Mouse (Mus musculus): ENCODE data around the gene Iqgap3. TPM values are rescaled to one million over a fixed set of nuclear protein-coding genes. Genes with fewer than 3 reads are reported as not detected.

Gene Iqgap3
- polyA plus RNA-seq, 1 experiment from 2014 or later: 6.8 TPM

GRCm38 (mm10) chr3:88057030-88057429, 24.7 kb upstream of the Iqgap3 start:
- Histone ChIP-seq H3K4me3 (replicated peaks; ENCODE audit: low read depth, low read length) (no peak overlapping the region), H3K27me3 (ENCODE audit: insufficient read depth, low read length) (no peaks in the 10 kb centered on the region), H3K4me2 (ENCODE audit: low read length) (peak overlapping the region; percentile 98)

GRCm38 (mm10) chr3:88057902-88058696, 23.7 kb upstream of the Iqgap3 start, which contains the start of gene Naxe:
Gene Naxe (minus strand): TSS chr3:88058495.
- DNase-seq (ENCODE audit: low spot score) (peak; percentile 95), ATAC-seq (replicated peaks; ENCODE audit: low FRiP score, low read depth) (peak; percentile 94)
- Histone ChIP-seq H3K27ac (peak within 1 kb of the TSS; percentile 76; the same call in 1 of the 2 replicates), H3K4me1 (replicated peaks; ENCODE audit: insufficient read depth, low read length) (peaks cover 12% of the 10 kb centered on the region; the same call in 1 of the 2 replicates), H3K9me3 (replicated peaks; ENCODE audit: low read length) (no peaks in the 10 kb centered on the region), H3K4me2 (ENCODE audit: low read length) (peak within 1 kb of the TSS; percentile 98), H3K4me3 (replicated peaks; ENCODE audit: low read depth, low read length) (peak within 1 kb of the TSS; percentile 88), H3K36me3 (ENCODE audit: insufficient read depth, low read length) (peaks cover 3% of the 10 kb centered on the region; the same call in 1 of the 2 replicates), H3K27me3 (ENCODE audit: insufficient read depth, low read length) (no peaks in the 10 kb centered on the region), H3K9ac (ENCODE audit: low read depth, low read length) (peak within 1 kb of the TSS; percentile 87)
- under 1% methylated on average over 60 of the region's 60 CpGs for WGBS
- no peak for TF ChIP-seq CTCF (IDR thresholded peaks at IDR 0.05; ENCODE audit: low read depth)

More at GRCm38 (mm10) chr3:88057030-88057429, 24.7 kb upstream of the Iqgap3 start:
- Histone ChIP-seq H3K4me1 (replicated peaks; ENCODE audit: insufficient read depth, low read length) (peaks cover 12% of the 10 kb centered on the region; the same call in 1 of the 2 replicates), H3K27ac (no peak overlapping the region), H3K9me3 (replicated peaks; ENCODE audit: low read length) (no peaks in the 10 kb centered on the region), H3K9ac (ENCODE audit: low read depth, low read length) (0 out of 2 replicates have a peak overlapping the region, but pooled peaks have one; percentile 87), H3K36me3 (ENCODE audit: insufficient read depth, low read length) (peaks cover 13% of the 10 kb centered on the region; the same call in 1 of the 2 replicates)
- WGBS: 91% methylated on average over 6 of the region's 6 CpGs
- DNase-seq (ENCODE audit: low spot score): no peak
- TF ChIP-seq CTCF (IDR thresholded peaks at IDR 0.05; ENCODE audit: low read depth): no peak
- no peak for ATAC-seq (replicated peaks; ENCODE audit: low FRiP score, low read depth)

GRCm38 (mm10) chr3:88068386-88068785, 13.4 kb upstream of the Iqgap3 start:
- H3K36me3 ChIP-seq (ENCODE audit: insufficient read depth, low read length): no peaks in the 10 kb centered on the region
- WGBS: 9% methylated on average over 2 of the region's 2 CpGs
- no peak for ATAC-seq (replicated peaks; ENCODE audit: low FRiP score, low read depth)

GRCm38 (mm10) chr3:88071783-88072182, 10.0 kb upstream of the Iqgap3 start:
- WGBS: 3% methylated on average over 5 of the region's 5 CpGs
- Histone ChIP-seq H3K4me2 (ENCODE audit: low read length) (no peak overlapping the region), H3K4me1 (replicated peaks; ENCODE audit: insufficient read depth, low read length) (no peaks in the 10 kb centered on the region)

More at GRCm38 (mm10) chr3:88068386-88068785, 13.4 kb upstream of the Iqgap3 start:
- no peak overlapping the region for H3K4me2 ChIP-seq (ENCODE audit: low read length)
- H3K9me3 ChIP-seq (replicated peaks; ENCODE audit: low read length): no peaks in the 10 kb centered on the region
- no peak for TF ChIP-seq CTCF (IDR thresholded peaks at IDR 0.05; ENCODE audit: low read depth)
- H3K27me3 ChIP-seq (ENCODE audit: insufficient read depth, low read length): no peaks in the 10 kb centered on the region
- no peaks in the 10 kb centered on the region for H3K4me1 ChIP-seq (replicated peaks; ENCODE audit: insufficient read depth, low read length)
- no peak overlapping the region for H3K27ac ChIP-seq
- no peak for DNase-seq (ENCODE audit: low spot score)
- H3K4me3 ChIP-seq (replicated peaks; ENCODE audit: low read depth, low read length): no peak overlapping the region
- H3K9ac ChIP-seq (ENCODE audit: low read depth, low read length): no peak overlapping the region

GRCm38 (mm10) chr3:88073631-88074030, 8.1 kb upstream of the Iqgap3 start:
- DNase-seq (ENCODE audit: low spot score) (no peak), ATAC-seq (replicated peaks; ENCODE audit: low FRiP score, low read depth) (no peak)
- Histone ChIP-seq H3K27ac (no peak overlapping the region), H3K4me3 (replicated peaks; ENCODE audit: low read depth, low read length) (no peak overlapping the region), H3K36me3 (ENCODE audit: insufficient read depth, low read length) (no peaks in the 10 kb centered on the region), H3K27me3 (ENCODE audit: insufficient read depth, low read length) (no peaks in the 10 kb centered on the region), H3K4me2 (ENCODE audit: low read length) (no peak overlapping the region), H3K9me3 (replicated peaks; ENCODE audit: low read length) (no peaks in the 10 kb centered on the region), H3K4me1 (replicated peaks; ENCODE audit: insufficient read depth, low read length) (no peaks in the 10 kb centered on the region), H3K9ac (ENCODE audit: low read depth, low read length) (no peak overlapping the region)
- WGBS: 66% methylated on average over 2 of the region's 2 CpGs
- TF ChIP-seq CTCF (IDR thresholded peaks at IDR 0.05; ENCODE audit: low read depth): no peak

More at GRCm38 (mm10) chr3:88071783-88072182, 10.0 kb upstream of the Iqgap3 start:
- DNase-seq (ENCODE audit: low spot score) (peak; percentile 89), ATAC-seq (replicated peaks; ENCODE audit: low FRiP score, low read depth) (peak; percentile 38; the same call in 1 of the 2 replicates)
- Histone ChIP-seq H3K9ac (ENCODE audit: low read depth, low read length) (no peak overlapping the region), H3K4me3 (replicated peaks; ENCODE audit: low read depth, low read length) (no peak overlapping the region), H3K27me3 (ENCODE audit: insufficient read depth, low read length) (no peaks in the 10 kb centered on the region), H3K27ac (no peak overlapping the region), H3K9me3 (replicated peaks; ENCODE audit: low read length) (no peaks in the 10 kb centered on the region), H3K36me3 (ENCODE audit: insufficient read depth, low read length) (no peaks in the 10 kb centered on the region)
- TF ChIP-seq CTCF (IDR thresholded peaks at IDR 0.05; ENCODE audit: low read depth): peak; percentile 97

GRCm38 (mm10) chr3:88074351-88074750, 7.4 kb upstream of the Iqgap3 start:
- Histone ChIP-seq H3K9ac (ENCODE audit: low read depth, low read length) (no peak overlapping the region), H3K4me3 (replicated peaks; ENCODE audit: low read depth, low read length) (no peak overlapping the region), H3K4me1 (replicated peaks; ENCODE audit: insufficient read depth, low read length) (no peaks in the 10 kb centered on the region), H3K27me3 (ENCODE audit: insufficient read depth, low read length) (no peaks in the 10 kb centered on the region), H3K36me3 (ENCODE audit: insufficient read depth, low read length) (no peaks in the 10 kb centered on the region), H3K9me3 (replicated peaks; ENCODE audit: low read length) (no peaks in the 10 kb centered on the region), H3K27ac (no peak overlapping the region), H3K4me2 (ENCODE audit: low read length) (no peak overlapping the region)
- WGBS: 60% methylated on average over 2 of the region's 2 CpGs
- ATAC-seq (replicated peaks; ENCODE audit: low FRiP score, low read depth): no peak
- no peak for DNase-seq (ENCODE audit: low spot score)
- TF ChIP-seq CTCF (IDR thresholded peaks at IDR 0.05; ENCODE audit: low read depth): no peak

Measured in kidney, postnatal 0 days (tissue).